Mouse (Mus musculus) mouse embryonic stem cell (cell line): ENCODE data around the gene Ermap.

Source experiments
- in situ Hi-C, 2 experiments: fragments of 300-500 bp; cut with MboI; formaldehyde crosslinking; loops; 1 replicate in 1 of 2; 3 replicates in 1 of 2; pipeline ENCODE4 v1.14.3; 2019 to 2020; ENCODE audit warnings: low sequenced_read_pairs in 2 of 2, low pct_unique_long_range_greater_than_20kb in 1 of 2, mixed read lengths in 1 of 2; ENCODE audit not compliant: unreplicated experiment in 1 of 2

The Ermap gene

GRCm38 (mm10) chr4:119189864-119190263, at the start of gene Ermap:
Gene Ermap (minus strand): TSS chr4:119190011.
- in situ Hi-C loops, result no loop called here

DNA sequence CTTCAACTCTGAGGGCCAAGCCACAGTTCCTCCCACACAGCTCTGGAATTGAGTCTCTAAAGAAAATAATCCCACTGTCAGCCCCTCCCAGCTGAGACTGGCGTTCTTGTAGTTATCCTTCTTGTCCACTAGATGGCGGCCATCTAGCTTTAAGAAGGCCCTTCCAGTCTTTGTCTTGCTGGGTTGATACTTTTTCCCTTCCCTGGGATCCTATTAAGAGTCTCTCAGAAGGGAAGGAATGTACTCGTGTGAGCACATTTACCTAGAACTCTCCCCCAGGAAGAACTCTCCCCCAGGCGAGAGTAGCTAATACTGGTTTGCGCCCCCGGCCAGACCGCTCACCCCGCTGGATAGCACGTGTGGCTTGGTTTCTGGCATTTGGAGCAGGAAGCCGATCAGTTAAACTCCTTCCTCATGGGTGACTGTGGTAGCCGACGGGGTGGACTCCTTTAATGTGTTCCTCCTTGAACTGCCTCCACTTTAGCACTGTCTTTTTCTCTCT, 49.4 kb upstream of the Ermap start:
- in situ Hi-C loops, result no loop called here

GRCm38 (mm10) chr4:119238661-119239060, 48.9 kb upstream of the Ermap start:
- in situ Hi-C loops, result no loop called here

DNA sequence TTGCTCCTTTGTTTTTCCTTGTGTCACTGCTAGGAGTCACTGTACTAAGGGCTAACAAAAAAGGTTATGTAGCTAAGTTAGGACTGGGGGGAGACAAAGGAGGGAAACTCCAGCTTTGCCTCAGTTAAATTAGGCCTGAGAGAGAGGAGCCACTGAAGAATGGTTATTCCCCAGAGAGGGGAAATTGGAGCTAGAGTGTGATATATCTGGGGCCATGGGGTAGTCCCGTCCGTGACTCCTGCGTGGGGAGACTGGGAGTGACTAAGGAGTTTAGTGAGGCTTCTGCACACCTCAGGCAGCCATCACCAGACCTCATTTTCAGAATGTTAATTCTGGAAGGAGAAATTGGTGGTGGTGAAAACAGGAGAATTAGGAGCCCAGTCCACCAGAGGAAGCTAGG, 44.5 kb upstream of the Ermap start:
- in situ Hi-C loops, result no loop called here

- in situ Hi-C loops, result no loop called here
These were observed 43.6 kb upstream of the Ermap start for GRCm38 (mm10) chr4:119233256-119233901.

DNA sequence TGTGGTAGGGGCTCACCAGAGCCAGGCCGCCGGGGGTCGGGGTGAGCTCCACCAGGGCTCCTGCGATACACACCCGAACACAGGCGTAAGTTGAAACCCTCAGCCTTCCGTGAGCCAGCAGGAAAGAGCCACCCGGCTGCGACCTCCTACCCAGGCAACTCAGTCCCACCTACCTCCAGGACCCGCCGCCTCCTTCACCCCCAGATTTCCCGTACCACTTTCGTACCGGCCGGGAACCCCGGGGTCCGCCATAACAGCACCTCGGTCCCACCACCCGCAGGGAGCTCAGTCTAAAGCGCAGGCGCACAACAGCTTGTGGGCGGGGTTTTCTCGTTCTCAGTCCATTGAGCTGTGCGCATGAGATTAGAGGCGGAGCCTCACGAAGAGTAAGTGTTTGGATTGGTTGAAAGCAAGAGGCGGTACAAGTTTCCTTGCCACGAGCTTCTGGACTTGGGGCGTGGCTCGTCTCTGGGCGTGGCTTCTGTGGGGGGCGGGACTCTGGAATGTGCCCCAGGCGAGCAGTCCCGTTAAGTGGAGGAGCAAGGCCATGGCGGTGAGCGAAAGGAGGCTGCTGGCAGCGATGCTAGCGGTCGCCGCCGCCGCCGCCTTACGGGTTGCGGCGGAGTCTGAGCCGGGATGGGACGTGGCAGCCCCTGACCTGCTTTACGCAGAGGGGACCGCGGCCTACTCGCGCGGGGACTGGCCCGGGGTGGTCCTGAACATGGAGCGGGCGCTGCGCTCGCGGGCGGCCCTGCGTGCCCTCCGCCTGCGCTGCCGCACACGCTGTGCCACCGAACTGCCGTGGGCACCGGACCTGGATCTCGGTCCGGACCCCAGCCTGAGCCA, 42.8 kb upstream of the Ermap start, which contains the start of the genes AU022252 and P3h1:
Gene AU022252, minus strand, starts transcription at position 303 of the 846 bp plus-strand sequence.
Gene P3h1, plus strand, starts transcription at position 506 of the 846 bp plus-strand sequence.
- in situ Hi-C loops, result no loop called here

DNA sequence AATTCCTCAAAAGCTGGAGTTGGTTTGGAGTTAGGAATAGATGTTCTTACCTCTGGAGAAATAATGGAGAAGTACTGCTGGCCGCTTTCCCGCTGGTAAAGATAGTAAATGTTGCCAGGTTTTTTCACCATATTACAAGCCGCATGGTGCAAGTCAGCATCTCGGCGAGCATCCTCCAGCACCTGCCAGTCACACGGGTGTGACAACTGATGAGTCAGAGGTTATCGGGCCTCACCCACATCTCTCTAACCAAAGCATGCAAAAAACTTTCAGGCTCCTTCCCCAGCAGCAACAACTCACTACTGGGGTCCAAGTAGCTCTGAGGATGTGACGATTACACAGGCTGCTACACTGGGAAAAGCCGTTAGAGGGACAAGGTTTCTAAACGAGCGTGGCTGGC, 36.9 kb upstream of the Ermap start:
- in situ Hi-C loops, result no loop called here

- in situ Hi-C loops, result no loop called here
These were observed 35.9 kb upstream of the Ermap start for GRCm38 (mm10) chr4:119225719-119226118.

GRCm38 (mm10) chr4:119224534-119224933, 34.7 kb upstream of the Ermap start:
- in situ Hi-C loops, result no loop called here

GRCm38 (mm10) chr4:119223696-119224095, 33.9 kb upstream of the Ermap start:
- in situ Hi-C loops, result no loop called here

- in situ Hi-C loops, result no loop called here
These were observed 28.4 kb upstream of the Ermap start, which contains the start of gene Tmem269 for GRCm38 (mm10) chr4:119218169-119218568. Gene Tmem269 (minus strand): TSS chr4:119218217.

- in situ Hi-C loops, result no loop called here
These were observed 26.9 kb upstream of the Ermap start for GRCm38 (mm10) chr4:119216667-119217066.

GRCm38 (mm10) chr4:119204672-119205071, 14.9 kb upstream of the Ermap start:
- in situ Hi-C loops, result no loop called here

- in situ Hi-C loops, result no loop called here
These were observed 8.3 kb upstream of the Ermap start for GRCm38 (mm10) chr4:119198105-119198504.

DNA sequence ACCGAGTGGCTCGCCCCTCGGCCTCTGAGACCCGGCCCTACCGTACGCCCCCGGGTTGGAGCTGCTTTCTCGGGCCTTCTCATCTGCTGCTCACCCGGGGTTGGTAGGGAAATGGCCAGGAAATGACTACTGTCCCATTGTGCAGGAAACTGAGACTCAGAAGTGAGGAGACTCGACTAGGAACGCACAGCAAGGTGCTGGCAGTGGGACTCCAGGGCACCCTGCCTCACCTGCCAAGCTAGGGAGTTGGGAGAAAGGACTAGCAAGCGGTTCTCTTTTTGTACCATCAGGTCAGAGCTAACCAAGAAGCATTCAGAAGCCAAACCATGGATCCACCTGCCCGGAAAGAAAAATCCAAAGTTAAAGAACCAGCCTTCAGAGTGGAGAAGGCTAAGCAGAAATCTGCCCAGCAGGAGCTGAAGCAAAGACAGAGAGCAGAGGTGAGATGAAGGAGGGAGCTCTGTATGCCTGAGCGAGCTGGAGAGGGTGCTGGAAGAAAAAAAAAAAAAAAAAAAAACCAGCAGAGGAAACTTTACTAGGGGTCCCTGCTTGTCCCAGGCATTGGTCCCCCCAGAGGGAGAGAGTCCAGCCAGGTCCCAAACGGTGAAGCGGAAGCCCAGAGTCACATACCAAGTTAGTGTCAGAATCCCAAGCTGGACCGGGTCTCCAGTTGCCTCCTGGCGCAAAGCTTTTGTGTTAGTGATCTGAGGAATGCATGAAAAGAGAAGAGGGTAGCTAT, 5.9 kb upstream of the Ermap start:
- in situ Hi-C loops, result no loop called here

- in situ Hi-C loops, result no loop called here
These were observed 5.2 kb upstream of the Ermap start, which contains the start of gene Svbp for GRCm38 (mm10) chr4:119194909-119195581. Gene Svbp (plus strand): TSS chr4:119195306.

DNA sequence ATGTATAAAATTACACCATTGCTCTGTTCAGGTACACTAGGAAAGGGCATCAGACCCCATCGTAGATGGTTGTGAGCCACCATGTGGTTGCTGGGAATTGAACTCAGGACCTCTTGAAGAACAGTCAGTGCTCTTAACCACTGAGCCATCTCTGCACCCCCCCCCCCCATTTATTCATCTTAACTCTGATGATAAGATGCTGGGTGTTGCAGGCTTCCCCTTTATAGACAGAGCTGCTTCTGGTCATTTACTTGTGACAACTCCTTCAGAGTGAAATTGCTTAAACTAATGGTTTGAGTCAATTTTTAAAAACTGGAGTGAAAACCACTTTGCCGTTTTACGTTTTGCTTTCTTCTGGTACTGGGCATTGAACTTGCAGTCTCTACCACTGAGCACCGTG, 2.9 kb upstream of the Ermap start:
- in situ Hi-C loops, result no loop called here

DNA sequence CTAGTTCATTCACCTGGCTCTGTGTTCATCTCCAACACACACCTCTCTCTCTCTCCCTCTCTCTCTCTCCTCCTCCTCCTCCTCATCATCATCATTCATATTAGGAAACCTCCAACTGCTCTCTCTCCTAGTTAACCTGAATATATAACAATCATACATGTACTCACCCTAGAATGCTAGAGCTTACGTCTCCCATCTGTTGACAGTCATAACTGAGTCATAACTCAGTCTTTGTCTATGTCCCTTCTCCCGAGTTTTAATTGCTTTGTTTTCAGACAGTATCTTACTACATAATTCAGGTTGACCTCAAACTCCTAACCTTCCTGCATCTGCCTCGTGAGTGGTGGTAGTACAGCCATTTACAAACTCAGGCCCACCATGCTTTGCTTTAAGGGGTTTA, 1.5 kb upstream of the Ermap start:
- in situ Hi-C loops, result no loop called here
